8 mouse cellular contexts compared by ENCODE assay signal in genomic region chr6:39205650-39206580, GRCm38 (mm10). TPM values are rescaled to one million over a fixed set of nuclear protein-coding genes. Genes with fewer than 3 reads are reported as not detected.
A peak's percentile ranks its signal among the peaks of the same experiment; 100 is the strongest.
DNase-seq lines count a peak whose midpoint lies in the region; ATAC-seq and TF ChIP-seq lines count a peak whose summit lies in the region.

No protein-coding gene starts in this region.

- peaks cover 45% of the 10 kb centered on the region for H3K4me1 ChIP-seq in erythroblast, embryonic 14.5 days (ENCODE audit: control insufficient read depth)
- peaks cover 24% of the 10 kb centered on the region for H3K4me1 ChIP-seq in G1E (ENCODE audit: insufficient read depth, low read depth, low read length)
- H3K4me1 ChIP-seq in embryonic facial prominence, embryonic 11.5 days (ENCODE audit: control insufficient read depth, insufficient read depth, low read length) = 0 out of 2 replicates have a peak, but pooled peaks cover 2% of the 10 kb centered on the region
- H3K4me1 ChIP-seq in midbrain, postnatal 0 days (ENCODE audit: insufficient read depth, low read length) = no peaks in the 10 kb centered on the region
- no peaks in the 10 kb centered on the region for H3K4me1 ChIP-seq in stomach, embryonic 15.5 days

- intact Hi-C loops in heart, postnatal 25 days (cut with DNase I) = loop anchor here (1.0 to 5.0 kb wide), 4 partner anchors 36 to 654 kb away; partner anchors contain the start of gene Luc7l2

- peaks cover 12% of the 10 kb centered on the region for H3K36me3 ChIP-seq in erythroblast, embryonic 14.5 days (ENCODE audit: control insufficient read depth)
- H3K36me3 ChIP-seq in G1E (replicated peaks) = no peaks in the 10 kb centered on the region
- no peaks in the 10 kb centered on the region for H3K36me3 ChIP-seq in embryonic facial prominence, embryonic 11.5 days (replicated peaks; ENCODE audit: control insufficient read depth, insufficient read depth, low read depth, low read length)
- H3K36me3 ChIP-seq in midbrain, postnatal 0 days (ENCODE audit: insufficient read depth, low read length) = no peaks in the 10 kb centered on the region
- no peaks in the 10 kb centered on the region for H3K36me3 ChIP-seq in stomach, embryonic 15.5 days

- peak overlapping the region; percentile 89 for H3K4me3 ChIP-seq in erythroblast, embryonic 14.5 days (replicated peaks)
- peak overlapping the region; percentile 92 for H3K4me3 ChIP-seq in G1E (ENCODE audit: low read depth, low read length)
- H3K4me3 ChIP-seq in embryonic facial prominence, embryonic 11.5 days (ENCODE audit: low read depth, low read length) = peak overlapping the region; percentile 88
- peak overlapping the region; percentile 98 for H3K4me3 ChIP-seq in midbrain, postnatal 0 days (ENCODE audit: low read depth, low read length)
- peak overlapping the region; percentile 82 for H3K4me3 ChIP-seq in stomach, embryonic 15.5 days (replicated peaks)

- TF ChIP-seq CTCF in G1E (IDR thresholded peaks at IDR 0.05; ENCODE audit: low read depth, low read length) = no peak
- no peak for TF ChIP-seq CTCF in midbrain, postnatal 0 days (IDR thresholded peaks at IDR 0.05)

- H3K9me3 ChIP-seq in erythroblast, embryonic 14.5 days (ENCODE audit: control insufficient read depth, low read length) = no peaks in the 10 kb centered on the region
- no peaks in the 10 kb centered on the region for H3K9me3 ChIP-seq in G1E (replicated peaks)
- H3K9me3 ChIP-seq in embryonic facial prominence, embryonic 11.5 days (replicated peaks; ENCODE audit: control insufficient read depth, low read length) = no peaks in the 10 kb centered on the region
- no peaks in the 10 kb centered on the region for H3K9me3 ChIP-seq in midbrain, postnatal 0 days (ENCODE audit: low read length)
- H3K9me3 ChIP-seq in stomach, embryonic 15.5 days = no peaks in the 10 kb centered on the region

- no peak for ATAC-seq in erythroblast, adult 5-6 weeks (replicated peaks; ENCODE audit: low FRiP score, poor library complexity, severe bottlenecking)
- no peak for ATAC-seq in G1E (ENCODE audit: extremely low read depth, insufficient number of reproducible peaks, low FRiP score, poor library complexity, severe bottlenecking)
- peak; percentile 61 for ATAC-seq in embryonic facial prominence, embryonic 11.5 days (replicated peaks; ENCODE audit: insufficient number of reproducible peaks, low FRiP score, low TSS enrichment, low read depth)
- ATAC-seq in midbrain, postnatal 0 days (ENCODE audit: low FRiP score) = peak; percentile 48
- peak; percentile 44 for ATAC-seq in stomach, embryonic 15.5 days (ENCODE audit: insufficient read depth, low FRiP score, low read depth)

- DNase-seq in G1E (ENCODE audit: low spot score) (peak; percentile 40), liver (peak; percentile 55)
- peak; percentile 27 for DNase-seq in embryonic facial prominence, embryonic 11.5 days (ENCODE audit: low spot score)
- DNase-seq in heart, postnatal 25 days (ENCODE audit: low spot score) = peak; percentile 17
- DNase-seq in midbrain, postnatal 0 days (ENCODE audit: low spot score) = peak; percentile 5

- peak overlapping the region; percentile 95 for H3K27ac ChIP-seq in embryonic facial prominence, embryonic 11.5 days (replicated peaks; ENCODE audit: low read depth, low read length)
- H3K27ac ChIP-seq in midbrain, postnatal 0 days (ENCODE audit: low read depth, low read length) = peak overlapping the region; percentile 89
- H3K27ac ChIP-seq in stomach, embryonic 15.5 days = peak overlapping the region; percentile 97

- peak overlapping the region; percentile 96 for H3K9ac ChIP-seq in embryonic facial prominence, embryonic 11.5 days (replicated peaks; ENCODE audit: low read length)
- H3K9ac ChIP-seq in midbrain, postnatal 0 days (replicated peaks; ENCODE audit: low read length, poor library complexity, severe bottlenecking) = peak overlapping the region; percentile 93
- peak overlapping the region; percentile 96 for H3K9ac ChIP-seq in stomach, embryonic 15.5 days

- peaks cover 19% of the 10 kb centered on the region for H3K27me3 ChIP-seq in erythroblast, embryonic 14.5 days (ENCODE audit: control insufficient read depth)
- peaks cover 6% of the 10 kb centered on the region for H3K27me3 ChIP-seq in G1E (ENCODE audit: insufficient read depth, low read length)
- no peaks in the 10 kb centered on the region for H3K27me3 ChIP-seq in embryonic facial prominence, embryonic 11.5 days (ENCODE audit: control insufficient read depth, insufficient read depth, low read length)
- no peaks in the 10 kb centered on the region for H3K27me3 ChIP-seq in midbrain, postnatal 0 days (ENCODE audit: insufficient read depth, low read length)
- H3K27me3 ChIP-seq in stomach, embryonic 15.5 days (replicated peaks) = no peaks in the 10 kb centered on the region

- peak overlapping the region; percentile 46 for H3K4me2 ChIP-seq in embryonic facial prominence, embryonic 11.5 days (ENCODE audit: low read depth, low read length)
- peak overlapping the region; percentile 77 for H3K4me2 ChIP-seq in midbrain, postnatal 0 days (ENCODE audit: low read depth, low read length, poor library complexity, severe bottlenecking)
- H3K4me2 ChIP-seq in stomach, embryonic 15.5 days = peak overlapping the region; percentile 81

- WGBS in embryonic facial prominence, embryonic 11.5 days = under 1% methylated on average over 101 of the region's 121 CpGs
- whole genome bisulfite sequencing in midbrain, postnatal 0 days = 1% methylated on average over 63 of the region's 121 CpGs
- WGBS in stomach, embryonic 15.5 days = under 1% methylated on average over 84 of the region's 121 CpGs

RNA-seq across cellular contexts. Expression of gene Kdm7a, which starts 0.7 kb away (rescaled TPM):
- 0.79 and 1.1 TPM in 2 replicates for polyA plus RNA-seq in erythroblast, embryonic 14.5 days (2012)
- 103 and 107 TPM in 2 replicates for total RNA-seq in erythroblast, adult 5-6 weeks (2015; ENCODE audit: low replicate concordance)
- total RNA-seq in erythroblast, adult 5-6 weeks (2017; ENCODE audit: low replicate concordance) = 216 and 235 TPM in 2 replicates
- 29.0 and 45.1 TPM in 2 replicates for total RNA-seq in G1E (2014; fragmentation: Nextera tagmentation)
- total RNA-seq in G1E (2017) = 6.7 and 9.0 TPM in 2 replicates
- 0.50 and 0.76 TPM in 2 replicates for polyA plus RNA-seq in G1E (2012)
- polyA plus RNA-seq in embryonic facial prominence, embryonic 11.5 days (2014; fragmentation: Nextera tagmentation; extraction: Ambion mirVana) = 9.2 and 9.4 TPM in 2 replicates
- total RNA-seq in heart, postnatal 25 days (2021) = 10 to 100 TPM; 17.2 to 19.9 TPM
- 5.4 and 7.8 TPM in 2 replicates for total RNA-seq in midbrain, postnatal 0 days (2014; rRNA removed)
- polyA plus RNA-seq in midbrain, postnatal 0 days (2015; fragmentation: Nextera tagmentation; extraction: Ambion mirVana) = 1.1 and 1.5 TPM in 2 replicates
- polyA plus RNA-seq in stomach, embryonic 15.5 days (2015; fragmentation: Nextera tagmentation; extraction: Ambion mirVana) = 5.9 and 6.2 TPM in 2 replicates

Comparison
In these comparisons a context has a peak if more than half of its experiments do, and no peak if none do; other contexts are left out.
1. ATAC-seq: peak in embryonic facial prominence, embryonic 11.5 days (single experiment), midbrain, postnatal 0 days (single experiment) and stomach, embryonic 15.5 days (single experiment); none in erythroblast, adult 5-6 weeks (single experiment) and G1E (single experiment).
2. DNase-seq: peak in every context shown above with its lines; median percentile 55 in liver; 40 in G1E; 27 in embryonic facial prominence, embryonic 11.5 days; 17 in heart, postnatal 25 days; 5 in midbrain, postnatal 0 days.
3. Peak in every context shown above with its lines, with median percentiles within 50 percentile points of each other: H3K4me3 ChIP-seq, H3K27ac ChIP-seq, H3K4me2 ChIP-seq and H3K9ac ChIP-seq.